Mouse (Mus musculus): ENCODE data around the gene Tbc1d22a.

DNA sequence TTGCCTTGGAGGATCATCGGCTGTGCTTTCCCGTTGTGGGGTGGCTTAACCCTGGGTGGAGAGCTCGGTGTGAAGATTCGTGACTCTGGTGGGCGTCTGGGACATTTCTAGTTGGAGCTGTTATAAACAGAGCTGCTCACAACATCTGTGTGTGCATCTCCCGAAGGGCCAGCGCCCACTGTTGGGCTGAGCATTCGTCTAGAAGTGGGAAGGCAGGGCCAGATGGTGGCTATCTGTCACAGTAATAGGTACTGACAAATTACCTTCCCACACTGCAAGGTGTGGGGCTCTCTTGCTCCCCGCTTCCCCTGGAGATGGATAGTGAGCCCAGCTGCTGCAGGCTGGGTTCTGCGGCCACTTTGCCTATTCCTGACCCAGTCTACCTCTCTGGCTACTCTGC, 289.2 kb downstream of the Tbc1d22a start:
- TF ChIP-seq CTCF (IDR thresholded peaks at IDR 0.05; ENCODE audit: insufficient read depth, low read depth, low read length) (no peak), POLR2A (IDR thresholded peaks at IDR 0.05; ENCODE audit: insufficient read depth, low read depth, low read length) (no peak)

Measured in olfactory bulb, adult 2 months (tissue).